Mouse (Mus musculus) CH12.LX (cell line): ENCODE data around the gene Slc7a8. TPM values are rescaled to one million over a fixed set of nuclear protein-coding genes. Genes with fewer than 3 reads are reported as not detected.

Experiments
- DNase-seq: peaks from one replicate; pipeline ENCODE4 v3.0.0-alpha.2; 2013; ENCODE audit errors: extremely low read depth
- H3K27ac ChIP-seq: 2 replicates; pipeline ENCODE4 v1.5.1; 2012; ENCODE audit warnings: low read depth, mild to moderate bottlenecking, control low read depth, moderate library complexity; ENCODE audit not compliant: insufficient read depth
- H3K27me3 ChIP-seq: replicated peaks from 2 replicates; pipeline ENCODE3; 2012; ENCODE audit warnings: inconsistent platforms
- H3K36me3 ChIP-seq, 2 experiments: replicated peaks in 1 of 2; 2 replicates each; pipeline versions ENCODE3 to v1.6.1; 2012; ENCODE audit warnings: inconsistent platforms in 1 of 2, low read length in 1 of 2, mild to moderate bottlenecking in 1 of 2, mixed read lengths in 1 of 2, moderate library complexity in 1 of 2; ENCODE audit not compliant: control insufficient read depth in 1 of 2, insufficient read depth in 1 of 2
- H3K4me1 ChIP-seq, 2 experiments: 2 replicates each; pipeline ENCODE4 v1.6.1; 2012; ENCODE audit warnings: inconsistent platforms in 1 of 2, moderate library complexity in 1 of 2; ENCODE audit not compliant: insufficient read depth in 2 of 2, control insufficient read depth in 1 of 2
- H3K4me2 ChIP-seq: 2 replicates; pipeline ENCODE4 v1.6.1; 2012; ENCODE audit warnings: low read depth, mild to moderate bottlenecking, control low read depth; ENCODE audit not compliant: poor library complexity, insufficient read depth, severe bottlenecking
- H3K4me3 ChIP-seq, 3 experiments: fragments of 150-350 bp in 1 of 3; sonication (generic) in 1 of 3; replicated peaks in 1 of 3; 2 replicates each; pipeline versions ENCODE3 to v1.5.1; 2011 to 2012; ENCODE audit warnings: low read depth in 2 of 3, low read length in 2 of 3, mild to moderate bottlenecking in 2 of 3, moderate library complexity in 2 of 3, control low read depth in 1 of 3, improper control_type of control experiment in 1 of 3, inconsistent platforms in 1 of 3, mixed read lengths in 1 of 3; ENCODE audit not compliant: poor library complexity in 1 of 3
- H3K79me2 ChIP-seq: replicated peaks from 2 replicates; pipeline ENCODE4 v1.6.1; 2012; ENCODE audit warnings: mild to moderate bottlenecking, moderate library complexity; ENCODE audit not compliant: control insufficient read depth, poor library complexity, insufficient read depth, severe bottlenecking; ENCODE audit errors: extremely low read depth
- H3K9ac ChIP-seq: 2 replicates; pipeline ENCODE4 v1.6.1; 2012; ENCODE audit warnings: low read depth, mild to moderate bottlenecking, control low read depth, moderate library complexity; ENCODE audit not compliant: insufficient read depth
- H3K9me3 ChIP-seq: replicated peaks from 2 replicates; pipeline ENCODE3; 2012; ENCODE audit warnings: low read length, inconsistent platforms, mixed read lengths
- BHLHE40 ChIP-seq: IDR thresholded peaks from 2 replicates; pipeline ENCODE4 v1.6.1; 2011; ENCODE audit warnings: mild to moderate bottlenecking, low read depth, low read length, improper control_type of control experiment
- CHD2 ChIP-seq: IDR thresholded peaks from 2 replicates; pipeline ENCODE4 v1.6.1; 2011; ENCODE audit warnings: low read length, improper control_type of control experiment
- CTCF ChIP-seq, 2 experiments: IDR thresholded peaks in 1 of 2; conservative IDR thresholded peaks in 1 of 2; 2 replicates each; pipeline ENCODE4 v1.5.1; 2011 to 2012; ENCODE audit warnings: low read depth in 2 of 2, low read length in 2 of 2, improper control_type of control experiment in 1 of 2, inconsistent platforms in 1 of 2, mild to moderate bottlenecking in 1 of 2, moderate library complexity in 1 of 2
- E2F4 ChIP-seq: IDR thresholded peaks from 2 replicates; pipeline ENCODE4 v1.6.1; 2011; ENCODE audit warnings: low read depth, low read length, improper control_type of control experiment; ENCODE audit not compliant: insufficient replicate concordance
- ELF1 ChIP-seq: IDR thresholded peaks from 2 replicates; pipeline ENCODE4 v1.6.1; 2014; ENCODE audit warnings: low read depth, mild to moderate bottlenecking, inconsistent platforms, low read length, improper control_type of control experiment
- GABPA ChIP-seq: IDR thresholded peaks from 2 replicates; pipeline ENCODE4 v1.6.1; 2012; ENCODE audit warnings: low read depth, low read length, improper control_type of control experiment, inconsistent platforms; ENCODE audit not compliant: insufficient replicate concordance
- HCFC1 ChIP-seq: IDR thresholded peaks from 2 replicates; pipeline ENCODE4 v1.6.1; 2012; ENCODE audit warnings: low read depth, mild to moderate bottlenecking, inconsistent platforms, low read length, improper control_type of control experiment
- IRF4 ChIP-seq: IDR thresholded peaks from 2 replicates; pipeline ENCODE4 v1.6.1; 2014; ENCODE audit warnings: low read depth, mild to moderate bottlenecking, inconsistent platforms, low read length, improper control_type of control experiment
- JUN ChIP-seq: IDR thresholded peaks from 2 replicates; pipeline ENCODE4 v1.6.1; 2011; ENCODE audit warnings: low read depth, mild to moderate bottlenecking, low read length, improper control_type of control experiment, moderate library complexity; ENCODE audit not compliant: insufficient read depth
- JUND ChIP-seq: conservative IDR thresholded peaks from 2 replicates; pipeline ENCODE4 v1.6.1; 2011; ENCODE audit warnings: low read depth, low read length, improper control_type of control experiment
- KAT2A ChIP-seq: IDR thresholded peaks from 2 replicates; pipeline ENCODE4 v1.6.1; 2012; ENCODE audit warnings: low read length, improper control_type of control experiment, inconsistent platforms; ENCODE audit not compliant: insufficient replicate concordance
- MAX ChIP-seq: IDR thresholded peaks from 2 replicates; pipeline ENCODE4 v1.6.1; 2011; ENCODE audit warnings: low read length, improper control_type of control experiment
- MAZ ChIP-seq: IDR thresholded peaks from 2 replicates; pipeline ENCODE4 v1.6.1; 2012; ENCODE audit warnings: low read depth, mild to moderate bottlenecking, inconsistent platforms, low read length, improper control_type of control experiment, moderate library complexity
- MXI1 ChIP-seq: IDR thresholded peaks from 2 replicates; pipeline ENCODE4 v1.6.1; 2011; ENCODE audit warnings: mild to moderate bottlenecking, low read depth, low read length, improper control_type of control experiment
- MYC ChIP-seq: IDR thresholded peaks from 2 replicates; pipeline ENCODE4 v1.6.1; 2011; ENCODE audit warnings: low read depth, mild to moderate bottlenecking, improper control_type of control experiment, low read length
- NRF1 ChIP-seq: IDR thresholded peaks from 2 replicates; pipeline ENCODE4 v1.6.1; 2014; ENCODE audit warnings: low read depth, mild to moderate bottlenecking, inconsistent platforms, low read length, improper control_type of control experiment, moderate library complexity
- PAX5 ChIP-seq: IDR thresholded peaks from 2 replicates; pipeline ENCODE4 v1.6.1; 2012; ENCODE audit warnings: low read length, inconsistent platforms, mixed read lengths
- POLR2A ChIP-seq: IDR thresholded peaks from 2 replicates; pipeline ENCODE4 v1.6.1; 2011; ENCODE audit warnings: low read depth, mild to moderate bottlenecking, improper control_type of control experiment, low read length
- POLR2AphosphoS2 ChIP-seq: IDR thresholded peaks from 2 replicates; pipeline ENCODE4 v1.6.1; 2011; ENCODE audit warnings: low read depth, low read length, improper control_type of control experiment
- RAD21 ChIP-seq: IDR thresholded peaks from 2 replicates; pipeline ENCODE4 v1.6.1; 2011; ENCODE audit warnings: low read depth, mild to moderate bottlenecking, low read length, improper control_type of control experiment, moderate library complexity
- SMC3 ChIP-seq: IDR thresholded peaks from 2 replicates; pipeline ENCODE4 v1.6.1; 2011; ENCODE audit warnings: low read depth, low read length, improper control_type of control experiment
- TBP ChIP-seq: conservative IDR thresholded peaks from 2 replicates; pipeline ENCODE4 v1.6.1; 2011; ENCODE audit warnings: low read depth, low read length, improper control_type of control experiment
- TCF12 ChIP-seq: IDR thresholded peaks from 2 replicates; pipeline ENCODE4 v1.6.1; 2014; ENCODE audit warnings: low read depth, mild to moderate bottlenecking, inconsistent platforms, low read length, improper control_type of control experiment
- USF1 ChIP-seq: IDR thresholded peaks from 2 replicates; pipeline ENCODE4 v1.6.1; 2014; ENCODE audit warnings: low read depth, mild to moderate bottlenecking, inconsistent platforms, low read length, improper control_type of control experiment
- USF2 ChIP-seq: conservative IDR thresholded peaks from 2 replicates; pipeline ENCODE4 v1.6.1; 2011; ENCODE audit warnings: low read depth, low read length, improper control_type of control experiment
- ZC3H11A ChIP-seq: IDR thresholded peaks from 2 replicates; pipeline ENCODE4 v1.6.1; 2012; ENCODE audit warnings: low read depth, mild to moderate bottlenecking, inconsistent platforms, low read length, improper control_type of control experiment
- ZKSCAN1 ChIP-seq: IDR thresholded peaks from 2 replicates; pipeline ENCODE4 v1.6.1; 2012; ENCODE audit warnings: low read depth, inconsistent platforms, low read length, improper control_type of control experiment, borderline replicate concordance
- ZMIZ1 ChIP-seq: IDR thresholded peaks from 2 replicates; pipeline ENCODE4 v1.6.1; 2012; ENCODE audit warnings: low read depth, mild to moderate bottlenecking, inconsistent platforms, low read length, improper control_type of control experiment
- ZNF384 ChIP-seq: IDR thresholded peaks from 2 replicates; pipeline ENCODE4 v1.6.1; 2012; ENCODE audit warnings: low read depth, low read length, improper control_type of control experiment, inconsistent platforms
- dilution Hi-C: fragments of 300-500 bp; cut with MboI; formaldehyde crosslinking; loops from 2 replicates; pipeline ENCODE4 v1.14.3; 2020; ENCODE audit warnings: low sequenced_read_pairs; ENCODE audit not compliant: extremely low pct_unique_long_range_greater_than_20kb, extremely low pct_ligation_motif_present
- in situ Hi-C: fragments of 300-500 bp; cut with MboI; formaldehyde crosslinking; loops from 3 replicates; pipeline ENCODE4 v1.14.3; 2019; ENCODE audit warnings: low sequenced_read_pairs, low pct_ligation_motif_present, low pct_unique_long_range_greater_than_20kb, mixed read lengths
- polyA plus RNA-seq: library from polyadenylated mRNA; unstranded; fragments of >175 nt; gene quantifications from 2 replicates; pipeline ENCODE4 v1.2.1, GENCODE M21; 2012; ENCODE audit warnings: low read depth; ENCODE audit not compliant: insufficient read length
- total RNA-seq, 2 experiments: library from RNA; depleted of rRNA; stranded (reverse); fragments of 300-350 nt in 1 of 2; fragments of >200 nt in 1 of 2; gene quantifications; 2 replicates each; pipeline ENCODE4 v1.2.3; 2012 to 2014

The Slc7a8 gene
- total and polyA plus RNA-seq, 3 experiments = 0.13 to 0.17 TPM; not detected in 1

DNA sequence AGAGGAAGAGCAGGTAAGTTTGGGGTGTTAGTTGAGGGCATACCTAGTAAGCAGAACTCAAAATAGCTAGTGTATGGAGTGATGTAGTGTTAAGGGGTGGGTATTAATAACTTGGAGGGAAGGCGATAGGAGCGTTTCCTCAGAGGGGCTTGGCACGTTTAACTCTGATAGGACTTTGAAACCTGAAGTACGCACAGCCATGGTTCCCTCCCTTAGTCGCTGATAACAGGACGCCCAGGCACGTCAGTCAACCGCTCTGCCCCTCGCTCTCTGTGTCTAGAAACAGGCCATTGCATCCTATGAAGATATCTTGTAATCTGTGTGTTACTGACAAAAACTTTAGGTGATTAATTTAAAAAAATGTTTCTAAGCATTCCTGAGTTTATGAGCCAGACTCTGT is 35.7 kb downstream of the Slc7a8 start:
- H3K27ac ChIP-seq = no peak overlapping the region
- TF ChIP-seq USF1 = no peak
- TF ChIP-seq PAX5 = no peak
- no peak for TF ChIP-seq JUN
- no peak for TF ChIP-seq ZMIZ1
- no peak for TF ChIP-seq GABPA
- TF ChIP-seq JUND = no peak
- in situ Hi-C loops (no loop called here), dilution Hi-C loops (no loop called here)
- no peaks in the 10 kb centered on the region for H3K36me3 ChIP-seq
- DNase-seq = no peak
- peaks cover 3 to 9% of the 10 kb centered on the region in 2 experiments; a peak in 3 of 4 replicates for H3K4me1 ChIP-seq
- H3K79me2 ChIP-seq = no peaks in the 10 kb centered on the region
- no peaks in the 10 kb centered on the region for H3K9me3 ChIP-seq
- H3K4me2 ChIP-seq = no peak overlapping the region
- H3K9ac ChIP-seq = no peak overlapping the region
- H3K27me3 ChIP-seq = no peaks in the 10 kb centered on the region
- no peak overlapping the region for H3K4me3 ChIP-seq

DNA sequence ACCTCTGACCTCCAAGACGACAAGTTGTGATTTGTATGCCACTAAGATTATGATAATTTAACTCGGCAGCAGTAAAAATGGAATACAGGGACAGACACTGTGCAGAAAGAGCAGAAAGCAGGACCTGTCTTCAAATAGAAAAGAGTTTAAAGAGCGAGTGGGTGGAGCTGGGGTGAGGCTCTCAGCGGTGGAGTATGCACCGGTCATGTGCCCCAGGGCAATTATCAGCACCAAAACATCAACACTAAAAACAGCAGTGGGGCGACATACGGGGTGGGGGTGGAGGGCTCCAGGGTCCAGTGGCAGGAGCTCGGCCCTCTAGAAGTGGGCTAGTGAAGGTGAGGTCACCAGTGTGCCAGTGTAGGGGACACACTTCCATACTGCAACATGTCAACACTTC is 37.3 kb downstream of the Slc7a8 start:
- no peak overlapping the region; the same call in 1 of the 2 replicates for H3K4me2 ChIP-seq

DNA sequence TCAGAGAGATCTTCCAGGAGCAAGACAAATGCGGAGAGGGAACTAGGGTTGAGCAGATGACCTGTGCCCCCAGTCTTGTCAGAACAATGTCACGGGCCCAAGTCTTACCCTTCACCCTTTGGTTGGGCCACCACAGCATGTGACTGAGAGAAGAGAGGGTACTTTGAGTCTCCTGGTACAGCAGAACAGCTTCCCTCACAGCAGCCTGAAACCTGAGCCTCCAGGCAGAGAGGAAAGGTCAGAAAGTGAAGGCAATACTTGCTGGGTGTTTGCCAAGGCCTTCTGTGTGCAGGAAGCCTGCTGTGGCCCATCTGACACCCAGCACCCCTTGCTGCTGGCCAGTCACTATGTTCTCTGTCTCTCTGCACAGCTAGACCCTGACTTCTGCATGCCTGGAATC is 39.4 kb downstream of the Slc7a8 start:
- Histone ChIP-seq H3K4me1 (peaks cover 0 to 3% of the 10 kb centered on the region in 2 experiments; a peak in 1 of 4 replicates), H3K4me2 (no peak overlapping the region), H3K4me3 (no peak overlapping the region), H3K79me2 (no peaks in the 10 kb centered on the region), H3K9ac (no peak overlapping the region), H3K9me3 (no peaks in the 10 kb centered on the region), H3K27ac (no peak overlapping the region), H3K27me3 (no peaks in the 10 kb centered on the region), H3K36me3 (no peaks in the 10 kb centered on the region)
- in situ Hi-C loops = no loop called here
- dilution Hi-C loops = no loop called here
- no peak for DNase-seq
- no peak for TF ChIP-seq ZMIZ1
- no peak for TF ChIP-seq CHD2
- TF ChIP-seq ELF1 = no peak
- no peak for TF ChIP-seq TBP
- no peak for TF ChIP-seq MAZ
- TF ChIP-seq NRF1 = no peak
- no peak for TF ChIP-seq JUND
- TF ChIP-seq IRF4 = no peak
- TF ChIP-seq JUN = no peak
- no peak for TF ChIP-seq RAD21
- TF ChIP-seq ZNF384 = no peak
- no peak for TF ChIP-seq SMC3
- no peak for TF ChIP-seq USF2
- TF ChIP-seq POLR2A = no peak
- TF ChIP-seq MAX = no peak
- no peak for TF ChIP-seq MYC
- no peak for TF ChIP-seq CTCF (conservative IDR thresholded peaks at IDR 0.05 in 1 of 2, IDR thresholded peaks at IDR 0.05 in 1 of 2; ENCODE audit: low read depth in 2 of 2, low read length in 2 of 2)
- no peak for TF ChIP-seq PAX5

More for the DNA sequence above, 37.3 kb downstream of the Slc7a8 start:
- H3K4me3 ChIP-seq = no peak overlapping the region
- no peaks in the 10 kb centered on the region for H3K36me3 ChIP-seq
- no peak overlapping the region for H3K9ac ChIP-seq
- H3K9me3 ChIP-seq = no peaks in the 10 kb centered on the region
- DNase-seq = no peak
- peaks cover 3 to 9% of the 10 kb centered on the region in 2 experiments; a peak in 3 of 4 replicates for H3K4me1 ChIP-seq
- H3K79me2 ChIP-seq = no peaks in the 10 kb centered on the region
- dilution Hi-C loops (no loop called here), in situ Hi-C loops (no loop called here)
- TF ChIP-seq RAD21 (no peak), BHLHE40 (no peak), HCFC1 (no peak), E2F4 (no peak), PAX5 (no peak), MAZ (no peak), POLR2AphosphoS2 (no peak), KAT2A (no peak), JUN (no peak), ZKSCAN1 (no peak), USF2 (no peak), NRF1 (no peak), POLR2A (no peak), ZC3H11A (no peak), TBP (no peak), MXI1 (no peak), IRF4 (no peak), TCF12 (no peak), ZNF384 (no peak)
- no peak overlapping the region for H3K27ac ChIP-seq
- no peaks in the 10 kb centered on the region for H3K27me3 ChIP-seq
